Mouse (Mus musculus) Patski (cell line): ENCODE results near the gene Sorcs2. TPM values are rescaled to one million over a fixed set of nuclear protein-coding genes. Genes with fewer than 3 reads are reported as not detected.

Source experiments
- ATAC-seq: fragments of 100-300 bp; one replicate; pipeline ENCODE4 v1.8.0; 2021
- CTCF ChIA-PET: fragments of 350-600 bp; sonication (Branson Sonifier 250); formaldehyde crosslinking; loops from one replicate; lab custom pipeline; 2022; ENCODE audit warnings: inconsistent platforms; lab: Charles Lee
- POLR2A ChIA-PET: fragments of 350-600 bp; sonication (Branson Sonifier 250); formaldehyde crosslinking; loops from one replicate; lab custom pipeline; 2022; ENCODE audit warnings: antibody characterized with exemption, inconsistent platforms; lab: Charles Lee
- DNase-seq: peaks from one replicate; pipeline ENCODE4 v3.0.0-alpha.2; 2011; ENCODE audit warnings: low read depth, low spot score
- H3K27me3 ChIP-seq: fragments of 371-371 bp; one replicate; pipeline ENCODE4 v1.5.1; 2021
- CTCF ChIP-seq: fragments of 100-300 bp; IDR thresholded peaks from one replicate; pipeline ENCODE4 v1.5.1; 2021
- in situ Hi-C: fragments of 300-500 bp; cut with MboI; formaldehyde crosslinking; loops from 3 replicates; pipeline ENCODE4 v1.11.1; 2018; ENCODE audit warnings: low pct_unique_long_range_greater_than_20kb, mixed read lengths
- polyA plus RNA-seq: library from polyadenylated mRNA; unstranded; gene quantifications from one replicate; pipeline ENCODE4 v1.2.3, GENCODE M21; 2021

Gene Sorcs2
- polyA plus RNA-seq, 1 experiment from 2014 or later: 9.9 TPM

GRCm38 (mm10) chr5:35988085-35988484 lies 409.9 kb downstream of the Sorcs2 start:
- in situ Hi-C loops: no loop called here
- ChIA-PET POLR2A (no interaction called here), CTCF (no interaction called here)
- ATAC-seq: no peak
- H3K27me3 ChIP-seq: no peaks in the 10 kb centered on the region
- no peak for DNase-seq
- TF ChIP-seq CTCF: no peak

DNA sequence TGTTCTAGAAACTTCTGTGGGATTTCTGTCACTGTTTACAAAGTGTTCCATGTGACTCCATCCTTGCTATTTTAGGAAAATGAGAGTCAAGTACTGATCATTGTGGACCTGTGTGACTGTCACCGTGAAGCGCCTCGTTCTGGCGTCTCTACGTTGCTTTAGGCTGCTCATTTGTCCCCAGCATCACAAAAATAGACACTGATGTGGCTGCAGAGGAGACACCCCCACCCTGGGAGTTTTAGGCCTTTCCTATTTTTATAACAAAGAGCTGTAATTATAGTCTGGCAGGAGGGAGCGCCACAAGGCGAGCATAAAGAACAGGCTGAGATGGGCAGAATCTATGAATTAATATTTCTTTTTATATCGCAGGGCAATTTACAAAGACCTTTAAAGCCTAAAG lies 412.3 kb downstream of the Sorcs2 start:
- TF ChIP-seq CTCF: no peak
- in situ Hi-C loops: no loop called here

DNA sequence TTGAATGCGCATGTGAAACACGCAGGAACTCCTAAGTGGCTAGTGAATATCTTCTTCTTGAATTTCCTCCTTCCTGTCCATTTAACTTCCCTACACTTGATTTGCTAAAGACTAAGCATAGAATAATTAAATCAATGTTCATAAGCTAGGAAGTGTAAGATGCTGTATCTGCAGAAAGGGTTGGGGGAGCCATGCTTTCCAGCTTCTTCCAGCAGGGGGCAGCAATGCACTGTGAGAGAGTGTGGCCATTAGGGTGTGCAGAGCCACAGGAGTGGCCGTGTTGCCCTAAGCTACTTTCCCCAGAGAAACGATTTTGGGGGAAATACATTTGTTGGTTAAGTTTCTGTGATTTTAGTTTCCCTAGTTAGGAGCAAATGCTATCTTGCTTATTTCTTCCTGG lies 416.0 kb downstream of the Sorcs2 start:
- in situ Hi-C loops: no loop called here
- POLR2A ChIA-PET: interaction anchor here (0.9 to 1.3 kb wide), 2 partner anchors 93 to 110 kb away, joined by 3 read pairs; no protein-coding TSS in a partner anchor
- H3K27me3 ChIP-seq: no peaks in the 10 kb centered on the region
- CTCF ChIA-PET: interaction anchor here (0.6 to 3.7 kb wide), 28 partner anchors 8 to 417 kb away, joined by 3 to 20 read pairs (median 3); no protein-coding TSS in a partner anchor
- no peak for DNase-seq
- peak; percentile 53 for ATAC-seq
- peak; percentile 91 for TF ChIP-seq CTCF

More for the DNA sequence above, 412.3 kb downstream of the Sorcs2 start:
- ChIA-PET POLR2A (no interaction called here), CTCF (interaction anchor here (1.0 kb wide), 1 partner anchor 10 kb away, joined by 3 read pairs; no protein-coding TSS in a partner anchor)
- no peaks in the 10 kb centered on the region for H3K27me3 ChIP-seq
- no peak for DNase-seq
- no peak for ATAC-seq

DNA sequence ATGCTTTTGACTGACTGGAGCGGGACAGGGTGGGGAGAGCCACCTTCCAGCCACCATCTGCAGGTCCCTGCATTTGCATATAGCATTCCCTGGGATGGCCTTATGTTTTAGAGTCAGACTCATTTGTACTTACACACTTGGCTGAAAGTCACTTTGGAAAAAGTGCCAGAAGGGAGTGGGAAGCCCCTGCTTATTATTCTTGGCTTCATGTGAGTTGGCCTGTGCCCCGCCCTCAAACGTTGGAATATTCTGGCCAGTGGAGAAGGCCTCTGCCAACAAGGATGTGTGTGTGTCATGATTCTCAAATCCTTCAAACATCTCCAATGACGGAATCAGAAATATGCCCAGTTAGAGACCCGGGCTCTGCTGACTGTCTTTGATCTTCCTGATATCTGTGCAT lies 416.6 kb downstream of the Sorcs2 start:
- in situ Hi-C loops: no loop called here
- no peak for DNase-seq
- no peak for TF ChIP-seq CTCF
- H3K27me3 ChIP-seq: no peaks in the 10 kb centered on the region
- ATAC-seq: no peak
- POLR2A ChIA-PET: no interaction called here
- CTCF ChIA-PET: interaction anchor here (0.6 to 3.7 kb wide), 21 partner anchors 8 to 154 kb away, joined by 3 to 20 read pairs (median 3); no protein-coding TSS in a partner anchor

DNA sequence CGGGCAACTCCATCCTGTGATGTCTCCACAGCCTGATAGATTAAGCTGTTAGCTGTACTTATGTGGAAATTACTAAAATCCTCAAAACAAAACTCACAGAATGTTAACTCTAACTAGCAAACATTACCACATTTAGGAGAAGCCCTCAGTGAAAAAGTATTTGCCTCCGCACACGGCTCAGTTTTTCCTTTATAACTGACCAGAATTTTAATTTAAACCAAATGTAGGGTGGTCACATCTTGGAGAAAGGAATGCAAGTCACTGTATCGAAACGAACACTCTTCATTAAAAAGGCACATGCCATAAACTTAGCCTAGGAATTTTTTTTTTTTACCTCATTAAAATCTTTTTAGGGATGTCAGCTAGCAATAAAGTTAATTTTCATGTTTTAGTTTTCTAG lies 417.4 kb downstream of the Sorcs2 start:
- DNase-seq (no peak), ATAC-seq (no peak)
- ChIA-PET POLR2A (interaction anchor here (0.6 kb wide), 1 partner anchor 63 kb away, joined by 4 read pairs; no protein-coding TSS in a partner anchor), CTCF (no interaction called here)
- H3K27me3 ChIP-seq: no peaks in the 10 kb centered on the region
- in situ Hi-C loops: no loop called here
- TF ChIP-seq CTCF: no peak

DNA sequence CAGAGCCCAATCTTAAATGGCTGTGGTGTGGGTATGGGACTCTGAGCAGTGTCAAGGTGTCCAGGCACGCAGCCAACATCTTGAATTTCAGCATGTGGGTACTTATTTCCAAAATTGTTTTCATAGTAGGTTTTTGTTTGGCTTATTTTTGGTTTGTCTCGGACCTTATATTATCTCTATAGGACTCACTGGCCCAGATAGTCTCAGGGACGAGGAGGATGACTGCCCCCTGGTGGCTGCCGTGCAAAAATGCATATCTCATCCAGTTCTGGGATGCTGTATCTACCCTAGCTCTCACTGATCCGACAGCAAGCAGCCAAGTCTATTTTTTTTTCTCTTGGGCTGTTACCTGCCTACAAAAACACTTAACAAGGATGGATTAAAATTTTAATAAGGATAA lies 422.3 kb downstream of the Sorcs2 start:
- POLR2A ChIA-PET: no interaction called here
- peak; percentile 95 for TF ChIP-seq CTCF
- H3K27me3 ChIP-seq: no peaks in the 10 kb centered on the region
- CTCF ChIA-PET: interaction anchor here (0.7 to 9.1 kb wide), 16 partner anchors 10 to 857 kb away, joined by 3 to 125 read pairs (median 3); partner anchors contain the start of gene Afap1
- in situ Hi-C loops: no loop called here
- ATAC-seq (peak; percentile 40), DNase-seq (no peak)

DNA sequence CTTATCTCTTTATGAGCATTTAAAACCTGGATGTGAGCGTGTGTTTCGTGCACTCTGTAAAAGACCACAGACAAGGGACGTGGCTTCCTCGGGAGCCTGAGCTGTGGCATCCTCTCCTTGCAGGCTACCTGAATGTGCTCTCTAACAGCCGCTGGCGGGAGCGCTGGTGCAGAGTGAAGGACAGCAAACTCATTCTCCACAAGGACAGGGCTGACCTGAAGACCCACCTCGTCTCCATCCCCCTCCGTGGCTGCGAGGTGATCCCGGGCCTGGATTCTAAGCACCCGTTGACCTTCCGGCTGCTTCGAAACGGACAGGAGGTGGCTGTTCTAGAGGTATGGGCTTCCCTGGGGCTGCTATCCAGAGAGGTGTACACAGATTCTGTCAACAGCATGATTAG lies 423.7 kb downstream of the Sorcs2 start:
- in situ Hi-C loops: loop anchor here (5.0 kb wide), 1 partner anchor 87 kb away; no protein-coding TSS in a partner anchor
- ATAC-seq: no peak
- CTCF ChIA-PET: interaction anchor here (0.9 to 9.1 kb wide), 8 partner anchors 8 to 105 kb away, joined by 3 to 125 read pairs (median 4); partner anchors contain the start of gene Afap1
- H3K27me3 ChIP-seq: no peaks in the 10 kb centered on the region
- DNase-seq: no peak
- POLR2A ChIA-PET: no interaction called here
- no peak for TF ChIP-seq CTCF

DNA sequence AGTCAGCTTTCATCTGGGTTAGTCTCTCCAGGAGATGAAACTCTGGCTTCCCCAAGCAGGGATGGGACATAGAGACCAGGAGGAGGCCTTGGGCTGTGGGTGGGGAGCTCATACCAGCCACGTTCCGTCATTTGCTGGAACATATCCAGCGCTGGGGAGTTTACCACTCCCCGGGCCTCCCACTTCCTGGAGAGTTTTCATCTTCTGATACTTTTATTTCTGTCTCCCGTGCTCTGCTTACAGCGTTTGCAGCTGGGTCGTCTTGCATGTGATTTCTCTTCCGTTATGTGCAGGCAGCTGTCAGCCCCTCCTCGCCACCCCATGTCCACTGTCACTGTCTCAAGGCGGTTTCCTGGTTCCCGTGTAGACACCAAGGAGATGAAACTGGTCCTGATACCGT lies 424.1 kb downstream of the Sorcs2 start:
- no peak for TF ChIP-seq CTCF
- DNase-seq: peak; percentile 65
- CTCF ChIA-PET: interaction anchor here (0.9 to 9.1 kb wide), 9 partner anchors 8 to 180 kb away, joined by 3 to 125 read pairs (median 5); partner anchors contain the start of gene Afap1
- in situ Hi-C loops: loop anchor here (5.0 kb wide), 1 partner anchor 86 kb away; no protein-coding TSS in a partner anchor
- ATAC-seq: peak; percentile 68
- POLR2A ChIA-PET: no interaction called here
- H3K27me3 ChIP-seq: no peaks in the 10 kb centered on the region

GRCm38 (mm10) chr5:35972739-35973138 lies 425.2 kb downstream of the Sorcs2 start:
- no peak for DNase-seq
- TF ChIP-seq CTCF: no peak

GRCm38 (mm10) chr5:35971841-35972578 lies 425.9 kb downstream of the Sorcs2 start:
- TF ChIP-seq CTCF: peak; percentile 87
- ChIA-PET CTCF (interaction anchor here (0.7 to 9.1 kb wide), 14 partner anchors 10 to 100 kb away, joined by 3 to 125 read pairs (median 4); partner anchors contain the start of gene Afap1), POLR2A (no interaction called here)
- ATAC-seq: no peak
- H3K27me3 ChIP-seq: no peaks in the 10 kb centered on the region
- DNase-seq: peak; percentile 34
- in situ Hi-C loops: loop anchor here (5.0 kb wide), 1 partner anchor 85 kb away; no protein-coding TSS in a partner anchor

More at GRCm38 (mm10) chr5:35972739-35973138, 425.2 kb downstream of the Sorcs2 start:
- ChIA-PET CTCF (interaction anchor here (1.0 to 9.1 kb wide), 11 partner anchors 11 to 100 kb away, joined by 3 to 125 read pairs (median 4); partner anchors contain the start of gene Afap1), POLR2A (no interaction called here)
- in situ Hi-C loops: loop anchor here (5.0 kb wide), 1 partner anchor 85 kb away; no protein-coding TSS in a partner anchor
- no peak for ATAC-seq
- no peaks in the 10 kb centered on the region for H3K27me3 ChIP-seq
